Mouse (Mus musculus): ENCODE data around the gene Oog3.

The Oog3 gene

GRCm38 (mm10) chr4:144162563-144162962, at the start of gene Oog3:
Gene Oog3 (minus strand): TSS chr4:144162663.
- DNase-seq (ENCODE audit: low read depth, low spot score) = no peak

- no peak for DNase-seq (ENCODE audit: low read depth, low spot score)
Observed at GRCm38 (mm10) chr4:144190419-144190818, 28.0 kb upstream of the Oog3 start, which contains the start of gene Oog2. Gene Oog2 (plus strand): TSS chr4:144190719.
